In genomic region chr17:72477889-72478405, GRCm38 (mm10) we compare ENCODE assay signal across 32 mouse cellular contexts.
DNase-seq lines count a peak whose midpoint lies in the region; ATAC-seq and TF ChIP-seq lines count a peak whose summit lies in the region.
"Had no signal": no experiment of that assay in that cellular context is flagged by ENCODE, and none has a peak within 500 bp of the region (broad histone marks: within the 10 kb centered on the region; RNA-seq: fewer than 3 reads in every experiment).

No protein-coding gene starts in this region.

- H3K9me3 ChIP-seq in forebrain, postnatal 0 days (ENCODE audit: low read length): no peaks in the 10 kb centered on the region
- no peaks in the 10 kb centered on the region for H3K9me3 ChIP-seq in forebrain, embryonic 10.5 days
- H3K9me3 ChIP-seq: embryonic facial prominence, embryonic 13.5 days; forebrain, embryonic 13.5 days; heart, embryonic 10.5 days; heart, embryonic 15.5 days; kidney, embryonic 15.5 days; midbrain, embryonic 13.5 days had no signal

- H3K4me1 ChIP-seq in forebrain, postnatal 0 days (ENCODE audit: insufficient read depth): 0 out of 2 replicates have a peak, but pooled peaks cover 3% of the 10 kb centered on the region
- H3K4me1 ChIP-seq in forebrain, embryonic 10.5 days: peaks cover 7% of the 10 kb centered on the region; the same call in 1 of the 2 replicates
- H3K4me1 ChIP-seq: embryonic facial prominence, embryonic 13.5 days; forebrain, embryonic 13.5 days; heart, embryonic 15.5 days; kidney, embryonic 15.5 days had no signal

- ATAC-seq in forebrain, postnatal 0 days: peak; percentile 69
- no peak for ATAC-seq in erythroid progenitor cell, adult 5-6 weeks (replicated peaks; ENCODE audit: low FRiP score, poor library complexity, severe bottlenecking)
- ATAC-seq: forebrain, embryonic 13.5 days; hindbrain, embryonic 16.5 days; midbrain, embryonic 13.5 days had no signal

- H3K27me3 ChIP-seq in forebrain, postnatal 0 days (ENCODE audit: insufficient read depth, low read length): no peaks in the 10 kb centered on the region
- H3K27me3 ChIP-seq in forebrain, embryonic 10.5 days (ENCODE audit: poor library complexity, severe bottlenecking): no peaks in the 10 kb centered on the region
- H3K27me3 ChIP-seq: embryonic facial prominence, embryonic 13.5 days; forebrain, embryonic 13.5 days; heart, embryonic 15.5 days; kidney, embryonic 15.5 days; midbrain, embryonic 13.5 days had no signal

- no peaks in the 10 kb centered on the region for H3K36me3 ChIP-seq in forebrain, postnatal 0 days (ENCODE audit: insufficient read depth)
- no peaks in the 10 kb centered on the region for H3K36me3 ChIP-seq in forebrain, embryonic 10.5 days (replicated peaks)
- H3K36me3 ChIP-seq: embryonic facial prominence, embryonic 13.5 days; heart, embryonic 10.5 days; heart, embryonic 15.5 days; kidney, embryonic 15.5 days; midbrain, embryonic 13.5 days had no signal

- H3K27ac ChIP-seq in forebrain, postnatal 0 days (ENCODE audit: low read depth, low read length): no peak overlapping the region
- no peak overlapping the region for H3K27ac ChIP-seq in forebrain, embryonic 10.5 days
- H3K27ac ChIP-seq: embryonic facial prominence, embryonic 13.5 days; forebrain, embryonic 13.5 days; gastrocnemius, adult 2 months; heart, embryonic 10.5 days; heart, embryonic 15.5 days; kidney, embryonic 15.5 days; liver, embryonic 14.5 days; macrophage; midbrain, embryonic 13.5 days had no signal

- 49% methylated on average over 5 of the region's 5 CpGs for WGBS in forebrain, postnatal 0 days
- WGBS in forebrain, embryonic 10.5 days: 66% methylated on average over 5 of the region's 5 CpGs

- no peak overlapping the region for H3K4me3 ChIP-seq in forebrain, postnatal 0 days (ENCODE audit: low read depth, low read length)
- H3K4me3 ChIP-seq in forebrain, embryonic 10.5 days: no peak overlapping the region
- H3K4me3 ChIP-seq: embryonic facial prominence, embryonic 13.5 days; erythroblast, embryonic 14.5 days; forebrain, embryonic 13.5 days; gastrocnemius, adult 2 months; heart, embryonic 10.5 days; heart, embryonic 15.5 days; kidney, embryonic 15.5 days; midbrain, embryonic 13.5 days had no signal

- H3K9ac ChIP-seq in forebrain, postnatal 0 days: no peak overlapping the region
- H3K9ac ChIP-seq: embryonic facial prominence, embryonic 13.5 days; forebrain, embryonic 13.5 days; heart, embryonic 15.5 days; kidney, embryonic 15.5 days; liver, embryonic 14.5 days; midbrain, embryonic 13.5 days had no signal

- DNase-seq in forebrain, postnatal 0 days: peak; percentile 30
- DNase-seq in forebrain, embryonic 10.5 days (ENCODE audit: extremely low spot score, low spot score): no peak
- peak; percentile 7 for DNase-seq in layer of hippocampus, adult 9-11 months
- no peak for DNase-seq in layer of hippocampus, adult 11-12 months (ENCODE audit: low spot score)
- DNase-seq in right cerebral cortex, adult 2 months (ENCODE audit: low spot score in 2 of 2): peak; percentile 10 to 22
- DNase-seq in right cerebral cortex, postnatal 36 days (ENCODE audit: low spot score in 2 of 2): no peak
- peak; percentile 32 for DNase-seq in brain, embryonic 14.5 days (ENCODE audit: low read depth)
- DNase-seq: adrenal gland, adult 8-10 months; cerebellum, adult 11-12 months; cerebellum, adult 9-11 months; embryo, embryonic 11 days; gastrocnemius, adult 2 months; gastrocnemius, postnatal 36 days; kidney, adult 18-20 months; kidney, postnatal 25 days; liver; lung, adult 2 months; lung, postnatal 10 days; spleen, adult 18-20 months; thymus, adult 18-20 months; thymus, postnatal 36 days had no signal

- H3K4me2 ChIP-seq in forebrain, postnatal 0 days (ENCODE audit: low read depth): no peak overlapping the region
- H3K4me2 ChIP-seq: embryonic facial prominence, embryonic 13.5 days; forebrain, embryonic 13.5 days; heart, embryonic 15.5 days; kidney, embryonic 15.5 days; midbrain, embryonic 13.5 days had no signal

- TF ChIP-seq CTCF in forebrain, postnatal 0 days (IDR thresholded peaks at IDR 0.05; ENCODE audit: low read depth): no peak
- no peak for TF ChIP-seq CTCF in brain, embryonic 14.5 days (IDR thresholded peaks at IDR 0.05; ENCODE audit: borderline replicate concordance, extremely low read depth, insufficient read depth, insufficient read length)

- TF ChIP-seq POLR2A in brain, embryonic 14.5 days (IDR thresholded peaks at IDR 0.05; ENCODE audit: borderline replicate concordance, extremely low read depth, insufficient read depth, insufficient read length, poor library complexity, severe bottlenecking): no peak

Comparison
In these comparisons a context has a peak if more than half of its experiments do, and no peak if none do; other contexts are left out.
1. DNase-seq: peak in forebrain, postnatal 0 days (single experiment), layer of hippocampus, adult 9-11 months (single experiment), right cerebral cortex, adult 2 months (2 of 2) and brain, embryonic 14.5 days (single experiment); none in forebrain, embryonic 10.5 days (single experiment), layer of hippocampus, adult 11-12 months (single experiment) and right cerebral cortex, postnatal 36 days (0 of 2).